Mouse (Mus musculus) megakaryocyte, embryonic 14.5 days (primary cell): ENCODE measurements around the gene Atp6v1a. TPM values are rescaled to one million over a fixed set of nuclear protein-coding genes. Genes with fewer than 3 reads are reported as not detected.
A peak's percentile ranks its signal among the peaks of the same experiment; 100 is the strongest.

Experiments used
- H3K27me3 ChIP-seq: replicated peaks from 2 replicates; pipeline ENCODE3; 2012; ENCODE audit warnings: inconsistent platforms
- H3K36me3 ChIP-seq: replicated peaks from 2 replicates; pipeline ENCODE3; 2012; ENCODE audit warnings: low read length, inconsistent platforms, mixed read lengths
- H3K4me1 ChIP-seq: 2 replicates; pipeline ENCODE4 v1.6.1; 2012; ENCODE audit warnings: inconsistent platforms
- H3K4me3 ChIP-seq: replicated peaks from 2 replicates; pipeline ENCODE3; 2012; ENCODE audit warnings: moderate library complexity, mild to moderate bottlenecking, inconsistent platforms
- H3K9me3 ChIP-seq: 2 replicates; pipeline ENCODE4 v1.6.1; 2012; ENCODE audit warnings: inconsistent platforms
- FLI1 ChIP-seq: IDR thresholded peaks from 2 replicates; pipeline ENCODE4 v1.6.1; 2012; ENCODE audit warnings: low read length, inconsistent platforms, mixed read lengths
- GATA1 ChIP-seq: IDR thresholded peaks from 3 replicates; pipeline ENCODE4 v1.6.1; 2012; ENCODE audit warnings: mixed read lengths, low read length, inconsistent platforms, borderline replicate concordance
- polyA plus RNA-seq: library from polyadenylated mRNA; stranded (reverse); fragments of >175 nt; gene quantifications from 2 replicates; pipeline ENCODE4 v1.2.3, GENCODE M21; 2012; ENCODE audit warnings: low replicate concordance; ENCODE audit not compliant: insufficient read depth

The Atp6v1a gene
- polyA plus RNA-seq, 1 experiment: 3.0 TPM

- Histone ChIP-seq H3K4me3 (peak within 1 kb of the TSS; percentile 92), H3K36me3 (no peaks in the 10 kb centered on the region), H3K27me3 (peaks cover 10% of the 10 kb centered on the region), H3K4me1 (peaks cover 20% of the 10 kb centered on the region), H3K9me3 (no peaks in the 10 kb centered on the region)
- TF ChIP-seq FLI1: no peak
- no peak for TF ChIP-seq GATA1
These were observed 76.2 kb downstream of the Atp6v1a start, which contains the start of gene Gramd1c for GRCm38 (mm10) chr16:44063025-44063894. Gene Gramd1c, minus strand, starts transcription at chr16:44063345.

GRCm38 (mm10) chr16:44061341-44061740, 78.2 kb downstream of the Atp6v1a start:
- Histone ChIP-seq H3K36me3 (no peaks in the 10 kb centered on the region), H3K9me3 (no peaks in the 10 kb centered on the region), H3K27me3 (peaks cover 7% of the 10 kb centered on the region), H3K4me3 (no peak overlapping the region), H3K4me1 (peaks cover 22% of the 10 kb centered on the region)
- TF ChIP-seq FLI1 (no peak), GATA1 (no peak)

GRCm38 (mm10) chr16:44060604-44061286, 78.8 kb downstream of the Atp6v1a start:
- no peaks in the 10 kb centered on the region for H3K9me3 ChIP-seq
- no peak overlapping the region for H3K4me3 ChIP-seq
- H3K4me1 ChIP-seq: peaks cover 28% of the 10 kb centered on the region
- TF ChIP-seq FLI1 (no peak), GATA1 (no peak)
- no peaks in the 10 kb centered on the region for H3K36me3 ChIP-seq
- peaks cover 7% of the 10 kb centered on the region for H3K27me3 ChIP-seq

GRCm38 (mm10) chr16:44058745-44059144, 80.8 kb downstream of the Atp6v1a start:
- peaks cover 41% of the 10 kb centered on the region for H3K4me1 ChIP-seq
- no peak for TF ChIP-seq GATA1
- TF ChIP-seq FLI1: no peak

DNA sequence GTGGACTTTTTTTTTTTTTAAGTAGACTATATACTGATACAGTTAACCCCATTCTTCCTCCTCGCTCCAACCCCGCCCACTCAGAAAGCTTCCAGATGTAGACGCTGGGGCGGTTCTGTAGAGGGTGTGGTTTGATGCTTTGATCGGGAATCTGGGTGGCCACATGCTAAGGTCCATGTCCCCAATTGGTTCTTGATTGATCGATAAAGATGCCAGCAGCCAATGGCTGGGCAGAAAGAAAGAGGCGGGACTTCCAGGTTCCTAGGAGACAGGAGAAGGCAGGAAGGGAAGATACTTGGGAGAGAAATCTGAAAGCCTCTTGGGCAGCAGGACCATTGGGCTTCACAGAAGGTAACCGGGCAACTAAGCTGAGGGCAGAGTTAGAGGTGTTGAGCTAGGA, 83.7 kb downstream of the Atp6v1a start:
- Histone ChIP-seq H3K27me3 (no peaks in the 10 kb centered on the region), H3K4me3 (no peak overlapping the region), H3K4me1 (peaks cover 41% of the 10 kb centered on the region), H3K36me3 (no peaks in the 10 kb centered on the region), H3K9me3 (no peaks in the 10 kb centered on the region)
- TF ChIP-seq GATA1 (no peak), FLI1 (no peak)

More at GRCm38 (mm10) chr16:44058745-44059144, 80.8 kb downstream of the Atp6v1a start:
- H3K9me3 ChIP-seq: no peaks in the 10 kb centered on the region
- H3K36me3 ChIP-seq: no peaks in the 10 kb centered on the region
- H3K27me3 ChIP-seq: no peaks in the 10 kb centered on the region
- no peak overlapping the region for H3K4me3 ChIP-seq

DNA sequence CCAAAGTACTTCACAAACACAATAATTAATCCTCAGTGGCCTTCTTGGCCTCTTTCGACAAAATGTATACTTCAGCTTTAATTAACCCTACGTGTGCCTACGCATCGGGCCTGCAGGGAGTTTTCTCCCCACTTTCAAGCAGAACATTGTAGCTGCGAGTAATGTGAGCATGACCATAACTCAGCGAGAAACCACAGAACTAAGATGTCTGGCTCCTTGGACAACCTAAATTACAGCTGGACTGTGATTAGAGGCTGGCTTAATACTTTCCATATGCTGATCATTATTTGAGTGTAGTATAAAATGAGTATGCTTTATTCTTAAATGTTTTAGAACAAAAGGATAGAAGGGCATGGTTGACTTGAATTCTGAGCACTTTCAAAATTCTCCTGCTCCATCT, 86.2 kb downstream of the Atp6v1a start:
- Histone ChIP-seq H3K4me1 (peaks cover 49% of the 10 kb centered on the region), H3K9me3 (no peaks in the 10 kb centered on the region), H3K36me3 (no peaks in the 10 kb centered on the region), H3K4me3 (no peak overlapping the region), H3K27me3 (no peaks in the 10 kb centered on the region)
- TF ChIP-seq FLI1 (no peak), GATA1 (no peak)

GRCm38 (mm10) chr16:44052390-44052789, 87.1 kb downstream of the Atp6v1a start:
- no peaks in the 10 kb centered on the region for H3K27me3 ChIP-seq
- H3K4me1 ChIP-seq: peaks cover 47% of the 10 kb centered on the region
- H3K9me3 ChIP-seq: peaks cover under 1% of the 10 kb centered on the region; the same call in 1 of the 2 replicates
- H3K4me3 ChIP-seq: no peak overlapping the region
- H3K36me3 ChIP-seq: peaks cover under 1% of the 10 kb centered on the region
- TF ChIP-seq GATA1 (no peak), FLI1 (no peak)

GRCm38 (mm10) chr16:44050139-44050538, 89.4 kb downstream of the Atp6v1a start:
- Histone ChIP-seq H3K4me1 (peaks cover 37% of the 10 kb centered on the region), H3K36me3 (peaks cover 7% of the 10 kb centered on the region), H3K27me3 (no peaks in the 10 kb centered on the region), H3K4me3 (no peak overlapping the region), H3K9me3 (peaks cover 8% of the 10 kb centered on the region)
- no peak for TF ChIP-seq FLI1
- TF ChIP-seq GATA1: no peak

- Histone ChIP-seq H3K36me3 (peaks cover 10% of the 10 kb centered on the region), H3K9me3 (peaks cover 3% of the 10 kb centered on the region; the same call in 1 of the 2 replicates), H3K4me1 (peaks cover 27% of the 10 kb centered on the region), H3K27me3 (no peaks in the 10 kb centered on the region), H3K4me3 (no peak overlapping the region)
- TF ChIP-seq FLI1: no peak
- TF ChIP-seq GATA1: no peak
These were observed 100.4 kb downstream of the Atp6v1a start for GRCm38 (mm10) chr16:44039112-44039511.

Other genes with a start within 250 kb of the Atp6v1a start
- 1.2 and 2.2 TPM in 2 replicates for gene Ccdc191, start 249.9 kb downstream of the Atp6v1a start, polyA plus RNA-seq
- gene Qtrt2, start 212.9 kb downstream of the Atp6v1a start, polyA plus RNA-seq: not detected in 2 replicates
- 0.12 TPM in 1 of 2 replicates, not detected in the other for gene Zdhhc23, start 159.9 kb downstream of the Atp6v1a start, polyA plus RNA-seq
- 1.5 TPM in 1 of 2 replicates, not detected in the other for gene Gramd1c, start 76.4 kb downstream of the Atp6v1a start, polyA plus RNA-seq
- gene Naa50, start 125 bp upstream of the Atp6v1a start, polyA plus RNA-seq: 1.1 and 6.5 TPM in 2 replicates
- 0.88 and 0.89 TPM in 2 replicates for gene Usf3, start 33.5 kb upstream of the Atp6v1a start, polyA plus RNA-seq
- not detected in 2 replicates for gene Sidt1, start 193.5 kb upstream of the Atp6v1a start, polyA plus RNA-seq
- 2.9 TPM in 1 of 2 replicates, not detected in the other for gene Spice1, start 207.4 kb upstream of the Atp6v1a start, polyA plus RNA-seq